Mouse (Mus musculus) kidney, embryonic 16.5 days (tissue): ENCODE data around the gene Cldn2. TPM values are rescaled to one million over a fixed set of nuclear protein-coding genes. Genes with fewer than 3 reads are reported as not detected.
A peak's percentile ranks its signal among the peaks of the same experiment; 100 is the strongest.
"Not testable (repeated sequence)": the region's sequence is repeated elsewhere in the genome, so short reads cannot be mapped to it uniquely, and the experiment has no call there.

ENCODE experiments used
- ATAC-seq: fragments of 200-750 bp; cut with Nextera tagmentation; 2 replicates; pipeline ENCODE4 v1.8.0; 2017; ENCODE audit warnings: moderate TSS enrichment; ENCODE audit not compliant: low FRiP score, low TSS enrichment
- H3K27ac ChIP-seq: fragments of 300-500 bp; sonication (generic); 2 replicates; pipeline ENCODE4 v1.5.1; 2014; ENCODE audit warnings: low read length
- H3K27me3 ChIP-seq: fragments of 300-500 bp; sonication (generic); 2 replicates; pipeline ENCODE4 v1.6.1; 2014; ENCODE audit warnings: low read length, control low read depth, mixed read lengths; ENCODE audit not compliant: insufficient read depth
- H3K36me3 ChIP-seq: fragments of 300-500 bp; sonication (generic); 2 replicates; pipeline ENCODE4 v1.6.1; 2014; ENCODE audit warnings: low read length, control low read depth, mixed read lengths; ENCODE audit not compliant: insufficient read depth
- H3K4me1 ChIP-seq: fragments of 300-500 bp; sonication (generic); 2 replicates; pipeline ENCODE4 v1.6.1; 2014; ENCODE audit warnings: low read length, control low read depth, mixed read lengths; ENCODE audit not compliant: insufficient read depth
- H3K4me2 ChIP-seq: fragments of 300-500 bp; sonication (generic); replicated peaks from 2 replicates; pipeline ENCODE4 v1.6.1; 2014; ENCODE audit warnings: low read depth, low read length
- H3K4me3 ChIP-seq: fragments of 300-500 bp; sonication (generic); 2 replicates; pipeline ENCODE4 v1.5.1; 2014; ENCODE audit warnings: mild to moderate bottlenecking, low read length
- H3K9ac ChIP-seq: fragments of 300-500 bp; sonication (generic); replicated peaks from 2 replicates; pipeline ENCODE4 v1.6.1; 2014; ENCODE audit warnings: low read length
- H3K9me3 ChIP-seq: fragments of 300-500 bp; sonication (generic); 2 replicates; pipeline ENCODE4 v1.6.1; 2016; ENCODE audit warnings: low read length, control low read depth
- WGBS: fragments of 180-500 bp; shearing (Covaris S2); extraction: QIAGEN DNeasy Blood & Tissue Kit; methylation state at CpG from one replicate; pipeline ENCODE4 v1.1.7; 2014; 5-methylcytosine and 5-hydroxymethylcytosine counted together
- polyA plus RNA-seq: library from polyadenylated mRNA; unstranded; fragments of >200 nt; fragmentation: Nextera tagmentation; extraction: Ambion mirVana; gene quantifications from 2 replicates; pipeline ENCODE4 v1.2.1, GENCODE M21; 2015

Gene Cldn2
- polyA plus RNA-seq: 54.9 and 64.7 TPM in 2 replicates

- H3K9me3 ChIP-seq: no peaks in the 10 kb centered on the region
- no peak within 1 kb of the TSS for H3K4me2 ChIP-seq
- no peak within 1 kb of the TSS for H3K27ac ChIP-seq
- H3K27me3 ChIP-seq: peaks cover 12% of the 10 kb centered on the region
- no peaks in the 10 kb centered on the region for H3K4me1 ChIP-seq
- 70% methylated on average over 8 of the region's 8 CpGs for WGBS
- H3K36me3 ChIP-seq: no peaks in the 10 kb centered on the region
- H3K4me3 ChIP-seq: no peak within 1 kb of the TSS
- ATAC-seq: no peak
- no peak within 1 kb of the TSS for H3K9ac ChIP-seq
Measured at GRCm38 (mm10) chrX:139800406-139800878, at the start of gene Cldn2. Gene Cldn2, plus strand, starts transcription at chrX:139800828.

- no peak for ATAC-seq
- Histone ChIP-seq H3K36me3 (no peaks in the 10 kb centered on the region), H3K4me3 (no peak overlapping the region), H3K27me3 (peaks cover 6% of the 10 kb centered on the region; the same call in 1 of the 2 replicates), H3K27ac (no peak overlapping the region), H3K9ac (no peak overlapping the region), H3K9me3 (no peaks in the 10 kb centered on the region), H3K4me1 (no peaks in the 10 kb centered on the region), H3K4me2 (no peak overlapping the region)
- WGBS: 0% methylated on average over 1 of the region's 1 CpGs
Measured at GRCm38 (mm10) chrX:139751855-139752254, 48.8 kb upstream of the Cldn2 start.

DNA sequence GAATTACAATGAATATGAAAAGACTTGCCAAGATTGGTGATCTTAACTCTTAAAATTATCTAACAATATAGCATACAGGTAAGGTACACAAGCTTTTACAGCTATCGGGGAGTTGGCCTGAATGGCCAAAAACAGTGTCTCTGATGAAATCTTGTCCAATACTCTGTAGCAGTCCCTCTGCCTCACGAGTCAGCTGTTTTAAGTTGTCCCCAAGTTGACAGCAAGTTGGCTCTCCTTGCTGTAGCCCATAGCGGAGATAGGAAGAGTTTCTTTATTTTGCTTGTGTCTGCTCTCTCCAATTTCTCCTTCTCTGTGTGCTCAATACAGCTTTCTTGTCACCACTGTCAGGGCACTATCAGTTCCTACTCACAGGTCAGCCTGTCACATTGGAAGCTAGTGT, 42.0 kb upstream of the Cldn2 start:
- H3K4me1 ChIP-seq, H3K36me3 ChIP-seq, H3K9ac ChIP-seq, H3K27me3 ChIP-seq, H3K27ac ChIP-seq, ATAC-seq, H3K4me3 ChIP-seq, H3K9me3 ChIP-seq, H3K4me2 ChIP-seq: not testable (repeated sequence)
- 82% methylated on average over 3 of the region's 3 CpGs for WGBS

GRCm38 (mm10) chrX:139762546-139762945, 38.1 kb upstream of the Cldn2 start:
- Histone ChIP-seq H3K9me3 (no peaks in the 10 kb centered on the region), H3K9ac (no peak overlapping the region), H3K36me3 (no peaks in the 10 kb centered on the region), H3K27me3 (peaks cover under 1% of the 10 kb centered on the region; the same call in 1 of the 2 replicates), H3K4me2 (no peak overlapping the region), H3K4me3 (no peak overlapping the region), H3K27ac (no peak overlapping the region), H3K4me1 (no peaks in the 10 kb centered on the region)
- ATAC-seq: no peak
- WGBS: 81% methylated on average over 2 of the region's 2 CpGs

GRCm38 (mm10) chrX:139769975-139770637, 30.5 kb upstream of the Cldn2 start:
- WGBS: 79% methylated on average over 13 of the region's 13 CpGs
- no peaks in the 10 kb centered on the region for H3K4me1 ChIP-seq
- no peak overlapping the region for H3K4me3 ChIP-seq
- H3K4me2 ChIP-seq: no peak overlapping the region
- no peak overlapping the region for H3K9ac ChIP-seq
- no peak for ATAC-seq
- no peaks in the 10 kb centered on the region for H3K9me3 ChIP-seq
- no peaks in the 10 kb centered on the region for H3K36me3 ChIP-seq
- H3K27me3 ChIP-seq: peaks cover 5% of the 10 kb centered on the region; the same call in 1 of the 2 replicates
- H3K27ac ChIP-seq: no peak overlapping the region

DNA sequence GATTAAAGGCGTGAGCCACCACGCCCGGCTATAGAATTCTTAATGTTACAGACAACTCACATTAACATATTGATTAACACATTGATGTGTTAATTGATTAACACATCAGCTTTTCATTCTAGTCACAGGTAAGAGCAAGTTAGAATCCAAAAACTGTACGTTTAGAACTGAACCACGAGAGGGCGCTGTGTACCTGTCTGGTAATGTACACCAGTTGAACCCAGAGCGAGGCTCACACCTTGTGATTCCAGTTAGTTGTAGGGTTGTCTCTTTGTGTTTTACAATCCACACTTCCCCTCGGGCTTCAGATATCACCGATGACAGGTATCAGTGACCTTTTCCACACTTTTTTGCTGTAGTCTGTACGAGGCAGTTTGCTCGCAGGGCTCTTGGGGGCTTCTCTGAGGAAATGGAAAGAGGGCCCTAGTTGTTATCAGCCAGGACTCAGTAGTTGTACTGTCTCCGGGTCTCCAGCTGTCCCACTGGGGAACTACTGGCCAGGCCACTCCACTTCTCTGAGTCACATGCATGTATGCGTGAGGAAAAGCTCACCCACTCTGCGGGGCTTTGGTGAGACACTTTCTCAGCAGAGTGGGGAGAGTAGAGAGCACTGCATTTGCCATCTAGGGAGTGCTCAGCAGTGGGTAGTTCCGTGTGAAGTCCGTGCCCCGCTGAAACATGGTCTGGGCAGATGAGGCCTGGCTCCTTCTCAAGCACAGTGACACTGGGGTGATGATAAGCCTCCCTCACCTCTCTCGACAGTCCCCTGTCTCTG, 26.1 kb upstream of the Cldn2 start:
- no peak; the same call in 1 of the 2 replicates for ATAC-seq
- H3K36me3 ChIP-seq: no peaks in the 10 kb centered on the region
- no peaks in the 10 kb centered on the region for H3K9me3 ChIP-seq
- H3K4me2 ChIP-seq: no peak overlapping the region
- H3K4me3 ChIP-seq: no peak overlapping the region
- H3K4me1 ChIP-seq: no peaks in the 10 kb centered on the region
- H3K9ac ChIP-seq: no peak overlapping the region
- 36% methylated on average over 18 of the region's 18 CpGs for WGBS
- H3K27me3 ChIP-seq: peaks cover 12% of the 10 kb centered on the region; the same call in 1 of the 2 replicates
- no peak overlapping the region for H3K27ac ChIP-seq

DNA sequence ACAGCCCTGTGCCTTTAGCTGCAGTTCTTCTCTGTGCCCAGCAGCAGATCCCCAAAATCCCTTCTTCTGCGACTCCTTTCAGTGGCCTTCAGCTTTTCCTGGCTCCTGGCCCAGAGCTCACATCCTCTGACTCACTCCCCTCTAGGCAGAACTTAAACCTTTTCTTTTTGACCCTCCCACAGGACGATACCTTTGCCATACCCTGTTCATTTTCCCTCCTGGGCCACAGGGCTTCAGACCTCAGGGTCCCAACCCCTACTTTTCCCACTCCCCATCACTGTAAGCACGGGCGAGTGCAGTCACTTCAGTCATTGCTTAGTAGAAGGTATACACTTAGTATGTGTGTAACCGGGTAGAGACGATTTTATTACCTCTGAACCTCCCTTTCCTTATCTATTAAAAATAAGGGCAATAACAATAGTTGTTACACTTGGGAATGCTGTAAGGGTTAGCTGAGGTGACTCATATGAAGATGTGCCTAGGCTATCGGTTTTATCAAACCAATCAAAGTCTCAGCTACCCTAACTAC, 25.5 kb upstream of the Cldn2 start:
- Histone ChIP-seq H3K4me1 (no peaks in the 10 kb centered on the region), H3K9me3 (no peaks in the 10 kb centered on the region), H3K4me3 (no peak overlapping the region), H3K4me2 (no peak overlapping the region), H3K9ac (no peak overlapping the region), H3K36me3 (no peaks in the 10 kb centered on the region), H3K27me3 (peaks cover 12% of the 10 kb centered on the region; the same call in 1 of the 2 replicates), H3K27ac (no peak overlapping the region)
- WGBS: 62% methylated on average over 7 of the region's 7 CpGs
- no peak for ATAC-seq

DNA sequence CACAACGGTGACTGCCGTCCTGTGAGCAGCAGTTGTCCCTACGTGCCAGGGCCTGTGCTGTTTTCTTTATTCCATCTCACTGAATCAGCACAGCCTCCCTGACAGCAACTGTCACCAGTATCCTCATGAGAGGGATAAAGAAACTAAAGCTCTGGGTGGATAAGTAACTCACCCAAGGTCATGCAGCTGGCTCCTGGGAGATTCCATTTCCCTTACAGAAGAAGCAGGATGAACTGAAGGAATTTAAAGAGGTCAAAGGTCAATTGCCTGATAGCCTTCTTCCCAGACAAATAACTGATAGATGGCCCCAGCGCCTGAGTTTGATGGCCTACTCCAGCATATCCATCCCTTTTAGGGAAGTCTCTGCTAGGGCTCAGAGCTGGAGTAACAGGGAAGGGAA, 23.3 kb upstream of the Cldn2 start:
- Histone ChIP-seq H3K9me3 (no peaks in the 10 kb centered on the region), H3K4me2 (no peak overlapping the region), H3K4me3 (no peak overlapping the region), H3K27ac (no peak overlapping the region), H3K9ac (no peak overlapping the region), H3K36me3 (no peaks in the 10 kb centered on the region), H3K4me1 (no peaks in the 10 kb centered on the region), H3K27me3 (peaks cover 19% of the 10 kb centered on the region; the same call in 1 of the 2 replicates)
- WGBS: 48% methylated on average over 4 of the region's 4 CpGs
- ATAC-seq: peak; percentile 69; the same call in 1 of the 2 replicates

DNA sequence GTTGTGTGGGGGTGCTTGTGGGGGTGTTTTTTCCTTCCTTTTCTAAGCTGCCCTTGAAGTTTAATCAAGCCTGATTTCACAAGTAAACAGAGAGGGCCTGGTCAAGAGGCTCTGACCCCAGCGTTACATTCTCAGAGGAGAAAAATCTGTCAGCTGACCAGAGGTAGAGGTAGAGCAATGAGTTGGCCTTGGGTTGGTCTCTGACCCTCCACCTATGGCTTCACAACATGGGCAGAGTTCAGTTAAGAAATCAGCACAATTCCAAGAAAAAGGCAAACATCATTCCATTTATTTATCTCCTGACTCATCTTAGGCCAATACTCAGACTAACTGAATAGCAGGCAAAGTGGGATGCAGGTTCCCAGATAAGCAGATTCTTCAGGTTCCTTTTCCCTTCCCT, 21.7 kb upstream of the Cldn2 start:
- 71% methylated on average over 1 of the region's 1 CpGs for WGBS
- H3K4me2 ChIP-seq: no peak overlapping the region
- peaks cover 19% of the 10 kb centered on the region; the same call in 1 of the 2 replicates for H3K27me3 ChIP-seq
- no peaks in the 10 kb centered on the region for H3K36me3 ChIP-seq
- no peaks in the 10 kb centered on the region for H3K4me1 ChIP-seq
- ATAC-seq: no peak
- no peaks in the 10 kb centered on the region for H3K9me3 ChIP-seq
- no peak overlapping the region for H3K4me3 ChIP-seq
- no peak overlapping the region for H3K27ac ChIP-seq
- no peak overlapping the region for H3K9ac ChIP-seq
